ENCODE assay signal across 18 mouse cellular contexts in genomic region chr10:84058301-84058700, GRCm38 (mm10).
"Had no signal": no experiment of that assay in that cellular context is flagged by ENCODE, and none has a peak within 500 bp of the region (broad histone marks: within the 10 kb centered on the region; RNA-seq: fewer than 3 reads in every experiment).

No protein-coding gene starts in this region.

- H3K27me3 ChIP-seq: midbrain, embryonic 12.5 days; neural tube, embryonic 13.5 days; neural tube, embryonic 15.5 days had no signal

- H3K4me3 ChIP-seq: midbrain, embryonic 12.5 days; myocyte; neural tube, embryonic 13.5 days; neural tube, embryonic 15.5 days had no signal

- H3K36me3 ChIP-seq: midbrain, embryonic 12.5 days; neural tube, embryonic 13.5 days; neural tube, embryonic 15.5 days had no signal

- H3K27ac ChIP-seq: liver, embryonic 14.5 days; midbrain, embryonic 12.5 days; neural tube, embryonic 13.5 days; neural tube, embryonic 15.5 days had no signal

- H3K9me3 ChIP-seq: midbrain, embryonic 12.5 days; neural tube, embryonic 13.5 days; neural tube, embryonic 15.5 days had no signal

- H3K4me2 ChIP-seq: lung, embryonic 14.5 days; midbrain, embryonic 12.5 days; neural tube, embryonic 13.5 days; neural tube, embryonic 15.5 days had no signal

- DNase-seq: lung, adult 18-20 months; lung, embryonic 14.5 days; lung, postnatal 10 days; lung, postnatal 4 days; midbrain, embryonic 14.5 days; retina, postnatal 1 day; right cerebral cortex, adult 18-20 months; right cerebral cortex, postnatal 25 days; right cerebral cortex, postnatal 4 days; spleen, adult 18-20 months; thymus, adult 18-20 months; thymus, postnatal 14 days; thymus, postnatal 36 days had no signal

- H3K9ac ChIP-seq: liver, embryonic 14.5 days; lung, embryonic 14.5 days; midbrain, embryonic 12.5 days; neural tube, embryonic 13.5 days; neural tube, embryonic 15.5 days had no signal
